Mouse (Mus musculus): ENCODE results near the gene Leng9.

Gene Leng9

GRCm38 (mm10) chr7:4144766-4145551 is 5.2 kb downstream of the Leng9 start:
- no peak for ATAC-seq (ENCODE audit: low TSS enrichment)

GRCm38 (mm10) chr7:4144046-4144445 is 6.1 kb downstream of the Leng9 start:
- no peak for ATAC-seq (ENCODE audit: low TSS enrichment)

GRCm38 (mm10) chr7:4143506-4143905 is 6.7 kb downstream of the Leng9 start:
- ATAC-seq (ENCODE audit: low TSS enrichment) = no peak

- ATAC-seq (ENCODE audit: low TSS enrichment) = no peak
These were observed 7.3 kb downstream of the Leng9 start for GRCm38 (mm10) chr7:4142796-4143445.

GRCm38 (mm10) chr7:4141648-4142325 is 8.4 kb downstream of the Leng9 start:
- no peak for ATAC-seq (ENCODE audit: low TSS enrichment)

- ATAC-seq (ENCODE audit: low TSS enrichment) = no peak
These were observed 10.8 kb downstream of the Leng9 start for GRCm38 (mm10) chr7:4139391-4139790.

GRCm38 (mm10) chr7:4138671-4139070 is 11.5 kb downstream of the Leng9 start:
- ATAC-seq (ENCODE audit: low TSS enrichment) = no peak

GRCm38 (mm10) chr7:4138181-4138580 is 12.0 kb downstream of the Leng9 start:
- no peak for ATAC-seq (ENCODE audit: low TSS enrichment)

GRCm38 (mm10) chr7:4137746-4138145 is 12.4 kb downstream of the Leng9 start:
- no peak for ATAC-seq (ENCODE audit: low TSS enrichment)

GRCm38 (mm10) chr7:4136771-4137531 is 13.2 kb downstream of the Leng9 start, which contains the start of gene Leng8:
TSS of gene Leng8 (plus strand) at chr7:4137039.
- ATAC-seq (ENCODE audit: low TSS enrichment) = peak; percentile 82

GRCm38 (mm10) chr7:4136404-4136770 is 13.8 kb downstream of the Leng9 start:
- peak; percentile 15 for ATAC-seq (ENCODE audit: low TSS enrichment)

GRCm38 (mm10) chr7:4134911-4135310 is 15.3 kb downstream of the Leng9 start:
- ATAC-seq (ENCODE audit: low TSS enrichment) = no peak

GRCm38 (mm10) chr7:4132998-4133397 is 17.2 kb downstream of the Leng9 start:
- ATAC-seq (ENCODE audit: low TSS enrichment) = no peak

GRCm38 (mm10) chr7:4132581-4132980 is 17.6 kb downstream of the Leng9 start:
- ATAC-seq (ENCODE audit: low TSS enrichment) = peak; percentile 8; the same call in 1 of the 2 replicates

- no peak for ATAC-seq (ENCODE audit: low TSS enrichment)
These were observed 18.2 kb downstream of the Leng9 start for GRCm38 (mm10) chr7:4131964-4132363.

GRCm38 (mm10) chr7:4130686-4131452 is 19.3 kb downstream of the Leng9 start:
- ATAC-seq (ENCODE audit: low TSS enrichment) = no peak

GRCm38 (mm10) chr7:4128860-4129259 is 21.3 kb downstream of the Leng9 start:
- no peak for ATAC-seq (ENCODE audit: low TSS enrichment)

- ATAC-seq (ENCODE audit: low TSS enrichment) = no peak
These were observed 22.3 kb downstream of the Leng9 start for GRCm38 (mm10) chr7:4127894-4128293.

GRCm38 (mm10) chr7:4126992-4127785 is 23.0 kb downstream of the Leng9 start:
- ATAC-seq (ENCODE audit: low TSS enrichment) = no peak

- ATAC-seq (ENCODE audit: low TSS enrichment) = no peak
These were observed 24.9 kb downstream of the Leng9 start for GRCm38 (mm10) chr7:4125306-4125705.
